Mouse (Mus musculus) lung, postnatal 0 days (tissue): ENCODE measurements around the gene Olfr911-ps1.

Source experiments
- CTCF ChIP-seq: IDR thresholded peaks from 2 replicates; pipeline ENCODE4 v1.5.1; 2016; ENCODE audit warnings: antibody characterized with exemption, mild to moderate bottlenecking
- EP300 ChIP-seq: IDR thresholded peaks from 2 replicates; pipeline ENCODE4 v1.6.1; 2016; ENCODE audit warnings: antibody characterized with exemption, mild to moderate bottlenecking, control low read depth

DNA sequence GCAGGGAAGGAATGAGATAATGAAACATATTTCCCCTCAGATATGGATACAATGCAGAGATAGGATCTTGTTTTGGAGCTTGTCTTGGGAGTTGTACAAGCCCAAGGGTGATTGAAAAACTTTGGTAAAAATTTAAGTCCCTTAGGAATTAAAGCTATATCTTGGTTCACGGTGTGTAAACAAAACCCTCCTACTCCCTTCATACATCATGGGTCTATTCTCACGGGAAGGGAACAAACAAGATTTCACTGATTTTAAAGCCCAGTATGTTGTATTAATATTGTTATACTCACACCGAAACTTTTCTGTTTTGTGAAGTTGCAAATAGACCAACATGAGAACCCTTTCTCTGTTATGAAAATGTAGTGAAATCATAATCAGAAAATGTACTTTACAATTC is 34.6 kb upstream of the Olfr911-ps1 start, which contains the start of gene Olfr906:
- no peak for TF ChIP-seq CTCF
- no peak for TF ChIP-seq EP300
